Mouse (Mus musculus): ENCODE data around the gene Kpna7. TPM values are rescaled to one million over a fixed set of nuclear protein-coding genes. Genes with fewer than 3 reads are reported as not detected.

Kpna7 gene
- polyA plus RNA-seq, 1 experiment from 2014 or later = not detected

DNA sequence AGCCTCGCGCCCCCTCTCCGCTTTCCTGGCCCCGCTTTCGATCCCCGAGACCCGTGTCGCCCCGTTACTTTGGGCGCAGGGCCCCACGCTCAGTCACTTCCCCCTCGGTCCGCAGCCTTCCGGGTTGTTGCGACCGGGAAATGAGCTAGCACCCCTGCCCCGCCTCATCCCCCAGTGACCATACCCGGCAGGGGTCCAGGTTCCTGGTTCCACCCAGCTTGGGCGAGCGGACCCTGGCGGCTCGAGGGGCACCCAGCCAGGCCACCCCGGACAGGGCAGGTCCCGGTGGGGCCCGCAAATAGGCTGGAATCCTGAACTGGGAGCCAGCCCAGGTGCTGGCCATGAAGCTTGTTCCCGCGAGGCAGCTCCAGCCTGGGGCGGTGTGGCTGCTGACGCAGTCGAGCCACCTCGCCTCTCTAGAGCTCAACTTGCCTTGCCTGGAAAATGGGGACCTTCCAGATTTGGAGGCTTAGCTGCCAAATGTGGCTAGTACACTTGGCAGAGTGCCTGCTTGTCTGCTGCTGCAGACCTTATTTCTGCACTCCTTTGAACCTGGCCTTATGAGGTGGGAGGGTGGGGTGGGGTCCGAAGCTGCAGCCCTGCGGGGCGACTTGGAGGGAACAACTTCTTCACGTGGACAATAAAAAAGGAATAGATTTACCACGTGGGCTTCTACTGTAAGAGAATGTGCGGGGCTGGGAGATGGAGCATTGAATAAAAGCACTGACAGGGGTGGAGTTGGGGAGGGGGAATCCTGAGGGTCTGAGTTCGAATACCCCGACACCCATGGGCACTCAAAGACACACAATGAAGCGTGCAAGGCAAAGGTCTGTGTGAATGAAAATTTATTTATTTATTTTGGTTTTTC, 31.0 kb upstream of the Kpna7 start:
- Histone ChIP-seq H3K9ac (peak overlapping the region; percentile 66), H3K27ac (ENCODE audit: low read depth) (peak overlapping the region; percentile 51; the same call in 1 of the 2 replicates), H3K36me3 (ENCODE audit: insufficient read depth) (peaks cover 11% of the 10 kb centered on the region), H3K4me2 (peak overlapping the region; percentile 78), H3K4me3 (ENCODE audit: low read depth, low read length) (peak overlapping the region; percentile 69), H3K4me1 (ENCODE audit: insufficient read depth) (no peaks in the 10 kb centered on the region), H3K27me3 (ENCODE audit: insufficient read depth, low read length) (no peaks in the 10 kb centered on the region), H3K9me3 (ENCODE audit: low read depth, low read length) (no peaks in the 10 kb centered on the region)
- DNase-seq (peak; percentile 65), ATAC-seq (ENCODE audit: insufficient read depth) (peak; percentile 22; the same call in 1 of the 2 replicates)
- WGBS = 13% methylated on average over 40 of the region's 40 CpGs
- TF ChIP-seq CTCF (IDR thresholded peaks at IDR 0.05; ENCODE audit: low read depth) = no peak

DNA sequence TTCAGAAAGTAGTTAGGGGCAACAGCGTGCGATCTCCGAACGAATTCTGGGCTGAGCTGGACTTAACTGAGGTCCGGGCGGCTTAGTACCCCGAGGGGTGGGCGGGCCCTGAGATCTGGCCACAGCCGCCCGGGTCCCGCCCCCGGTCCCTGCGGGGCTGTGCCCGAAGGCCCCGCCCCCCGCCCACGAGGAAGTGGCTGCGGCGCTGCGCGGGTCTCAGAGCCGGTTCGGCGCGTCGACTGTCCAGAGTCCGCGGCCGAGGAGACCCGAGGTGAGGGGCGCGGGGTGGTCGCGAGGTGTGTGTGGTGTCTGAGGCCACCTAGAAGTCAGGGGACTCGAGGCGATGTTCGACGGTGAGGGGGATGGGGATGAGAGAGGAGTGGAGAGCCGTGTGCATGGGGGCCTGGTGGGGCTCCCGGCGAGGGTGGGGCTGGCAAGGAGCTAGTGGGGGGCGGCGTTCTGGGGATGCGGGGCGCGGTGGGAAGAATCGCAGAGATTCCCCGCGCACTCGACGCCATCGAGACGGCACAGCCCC, 30.3 kb upstream of the Kpna7 start, which contains the start of gene Arpc1b:
Gene Arpc1b (plus strand): TSS at position 145 of the 535 bp plus-strand sequence.
- Histone ChIP-seq H3K4me3 (ENCODE audit: low read depth, low read length) (peak within 1 kb of the TSS; percentile 69), H3K36me3 (ENCODE audit: insufficient read depth) (peaks cover 18% of the 10 kb centered on the region), H3K4me2 (peak within 1 kb of the TSS; percentile 78), H3K9ac (peak within 1 kb of the TSS; percentile 66), H3K9me3 (ENCODE audit: low read depth, low read length) (no peaks in the 10 kb centered on the region), H3K4me1 (ENCODE audit: insufficient read depth) (no peaks in the 10 kb centered on the region), H3K27ac (ENCODE audit: low read depth) (peak within 1 kb of the TSS; percentile 51; the same call in 1 of the 2 replicates), H3K27me3 (ENCODE audit: insufficient read depth, low read length) (no peaks in the 10 kb centered on the region)
- under 1% methylated on average over 44 of the region's 53 CpGs for WGBS
- DNase-seq = peak; percentile 89
- ATAC-seq (ENCODE audit: insufficient read depth) = peak; percentile 77
- no peak for TF ChIP-seq CTCF (IDR thresholded peaks at IDR 0.05; ENCODE audit: low read depth)

DNA sequence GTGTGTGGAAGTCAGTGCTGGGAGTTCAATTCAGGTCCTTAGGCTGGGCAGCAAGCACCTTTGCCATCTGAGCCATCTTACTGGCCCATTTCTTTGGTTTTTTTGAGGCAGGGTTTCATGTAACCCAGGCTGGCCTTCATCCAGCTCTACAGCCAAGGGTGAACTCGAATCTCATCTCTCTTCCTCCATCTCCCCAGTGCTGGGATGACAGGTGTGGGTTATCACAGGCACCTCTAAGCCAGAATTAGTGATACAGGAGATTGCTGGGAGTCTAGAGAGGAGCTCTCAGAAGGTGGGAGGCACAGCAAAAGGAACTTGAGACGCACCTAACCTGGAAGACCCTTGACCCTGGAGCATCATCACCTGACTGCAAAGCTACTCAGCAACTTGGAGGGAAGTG, 29.6 kb upstream of the Kpna7 start:
- ATAC-seq (ENCODE audit: insufficient read depth) = no peak
- no peak for DNase-seq
- peak overlapping the region; percentile 69 for H3K4me3 ChIP-seq (ENCODE audit: low read depth, low read length)
- H3K27me3 ChIP-seq (ENCODE audit: insufficient read depth, low read length) = no peaks in the 10 kb centered on the region
- peak overlapping the region; percentile 66 for H3K9ac ChIP-seq
- H3K9me3 ChIP-seq (ENCODE audit: low read depth, low read length) = no peaks in the 10 kb centered on the region
- 18% methylated on average over 2 of the region's 2 CpGs for WGBS
- no peaks in the 10 kb centered on the region for H3K4me1 ChIP-seq (ENCODE audit: insufficient read depth)
- H3K27ac ChIP-seq (ENCODE audit: low read depth) = no peak overlapping the region
- peaks cover 25% of the 10 kb centered on the region for H3K36me3 ChIP-seq (ENCODE audit: insufficient read depth)
- H3K4me2 ChIP-seq = peak overlapping the region; percentile 78
- TF ChIP-seq CTCF (IDR thresholded peaks at IDR 0.05; ENCODE audit: low read depth) = no peak

DNA sequence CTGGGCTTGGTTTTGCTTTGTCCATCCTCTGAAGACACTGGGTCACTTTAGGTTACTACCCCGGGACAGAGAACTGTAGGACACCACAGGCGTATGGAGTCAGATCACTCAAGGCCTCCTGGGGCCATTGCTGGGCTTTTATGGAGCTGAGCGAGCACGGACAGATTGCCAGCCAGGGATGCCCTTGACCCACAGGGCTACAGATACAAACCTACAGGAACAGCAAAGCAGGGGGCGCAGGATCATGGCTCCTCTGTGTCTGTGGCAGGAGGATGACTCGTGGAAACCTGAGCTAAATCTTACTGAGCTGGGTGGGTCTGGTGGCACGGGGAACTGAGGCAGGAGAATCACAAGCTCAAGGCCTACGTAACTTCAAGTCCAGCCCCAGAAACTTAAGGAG, 28.7 kb upstream of the Kpna7 start:
- H3K27me3 ChIP-seq (ENCODE audit: insufficient read depth, low read length) = no peaks in the 10 kb centered on the region
- ATAC-seq (ENCODE audit: insufficient read depth) = no peak
- H3K9ac ChIP-seq = no peak overlapping the region
- H3K9me3 ChIP-seq (ENCODE audit: low read depth, low read length) = no peaks in the 10 kb centered on the region
- no peak for DNase-seq
- TF ChIP-seq CTCF (IDR thresholded peaks at IDR 0.05; ENCODE audit: low read depth) = no peak
- peaks cover 34% of the 10 kb centered on the region for H3K36me3 ChIP-seq (ENCODE audit: insufficient read depth)
- 72% methylated on average over 8 of the region's 8 CpGs for WGBS
- H3K4me3 ChIP-seq (ENCODE audit: low read depth, low read length) = no peak overlapping the region
- no peak overlapping the region for H3K27ac ChIP-seq (ENCODE audit: low read depth)
- no peak overlapping the region for H3K4me2 ChIP-seq
- H3K4me1 ChIP-seq (ENCODE audit: insufficient read depth) = no peaks in the 10 kb centered on the region

DNA sequence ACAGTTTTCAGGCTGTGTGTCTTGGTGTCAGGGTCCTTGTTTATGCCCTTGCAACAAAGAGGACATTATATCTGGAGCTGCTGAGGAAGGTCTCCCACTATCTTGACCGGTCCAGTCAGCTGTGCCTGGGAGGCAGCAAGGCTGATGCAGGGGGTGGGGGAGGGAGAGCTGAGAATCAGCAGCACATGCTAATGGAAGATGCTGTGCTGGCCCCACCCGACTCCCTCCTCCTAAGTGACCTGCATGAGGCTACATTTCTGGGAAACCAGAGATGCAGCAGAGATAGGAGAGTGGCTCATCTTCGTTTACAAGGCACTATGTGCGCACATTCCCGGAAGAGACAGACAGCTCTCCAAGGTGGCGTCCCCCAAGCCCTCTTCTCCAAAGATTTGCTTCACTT, 26.6 kb upstream of the Kpna7 start:
- 81% methylated on average over 6 of the region's 6 CpGs for WGBS
- ATAC-seq (ENCODE audit: insufficient read depth) (no peak), DNase-seq (no peak)
- no peak overlapping the region for H3K27ac ChIP-seq (ENCODE audit: low read depth)
- H3K9me3 ChIP-seq (ENCODE audit: low read depth, low read length) = no peaks in the 10 kb centered on the region
- H3K4me1 ChIP-seq (ENCODE audit: insufficient read depth) = no peaks in the 10 kb centered on the region
- no peaks in the 10 kb centered on the region for H3K27me3 ChIP-seq (ENCODE audit: insufficient read depth, low read length)
- H3K9ac ChIP-seq = no peak overlapping the region
- no peak for TF ChIP-seq CTCF (IDR thresholded peaks at IDR 0.05; ENCODE audit: low read depth)
- peaks cover 55% of the 10 kb centered on the region for H3K36me3 ChIP-seq (ENCODE audit: insufficient read depth)
- H3K4me2 ChIP-seq = no peak overlapping the region
- H3K4me3 ChIP-seq (ENCODE audit: low read depth, low read length) = no peak overlapping the region

DNA sequence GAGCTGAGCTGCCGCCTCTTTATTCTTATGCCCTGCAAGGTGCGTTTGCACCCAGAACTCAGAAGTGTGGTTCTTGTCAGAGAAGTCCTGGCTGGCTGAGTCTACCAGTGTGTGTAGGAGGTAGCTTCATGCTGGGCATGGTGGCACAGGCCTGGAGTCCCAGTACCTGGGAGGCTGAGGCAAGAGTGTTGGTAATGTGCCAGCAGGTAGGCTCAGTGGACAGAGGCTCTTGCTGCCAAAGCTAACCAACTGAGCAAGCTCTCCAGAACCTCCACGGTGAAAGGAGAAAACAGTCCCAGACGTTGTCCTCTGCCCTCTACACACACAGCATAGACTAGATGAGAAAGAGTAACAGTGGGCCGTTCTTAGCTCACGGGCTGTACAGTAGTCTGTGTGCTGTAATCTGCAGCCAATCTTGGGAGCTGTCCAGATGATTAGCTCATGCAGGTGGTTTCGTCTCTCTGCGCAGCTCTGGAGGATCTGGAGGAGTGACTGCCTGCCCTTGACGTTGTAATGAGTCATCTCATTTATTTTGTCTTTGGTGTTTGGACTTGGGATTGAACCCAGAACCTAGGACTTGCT, 22.0 kb upstream of the Kpna7 start:
- 90% methylated on average over 9 of the region's 9 CpGs for WGBS
- TF ChIP-seq CTCF (IDR thresholded peaks at IDR 0.05; ENCODE audit: low read depth) = no peak
- no peak overlapping the region for H3K27ac ChIP-seq (ENCODE audit: low read depth)

DNA sequence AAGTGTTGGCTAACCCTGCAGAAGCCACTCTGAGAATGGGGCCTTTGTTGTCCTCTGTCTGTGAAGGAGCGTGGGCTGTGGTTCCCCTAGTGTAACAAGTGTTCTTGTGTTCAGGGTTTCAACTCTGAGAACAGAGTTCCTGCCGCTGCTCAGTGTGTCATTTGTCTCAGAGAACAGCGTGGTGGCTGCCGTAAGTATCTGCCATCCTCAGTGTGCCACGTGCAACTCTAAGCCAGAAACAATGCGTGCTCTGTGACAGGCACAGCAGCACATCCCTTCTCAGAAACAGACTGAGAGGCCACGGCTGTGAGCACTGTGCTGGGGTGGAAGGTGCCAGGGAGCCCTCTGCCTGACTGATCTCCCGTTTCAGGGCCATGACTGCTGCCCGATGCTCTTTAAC, 20.5 kb upstream of the Kpna7 start:
- 78% methylated on average over 9 of the region's 9 CpGs for WGBS
- ATAC-seq (ENCODE audit: insufficient read depth) (no peak), DNase-seq (no peak)
- Histone ChIP-seq H3K4me2 (no peak overlapping the region), H3K9me3 (ENCODE audit: low read depth, low read length) (no peaks in the 10 kb centered on the region), H3K36me3 (ENCODE audit: insufficient read depth) (peaks cover 84% of the 10 kb centered on the region), H3K27ac (ENCODE audit: low read depth) (no peak overlapping the region), H3K27me3 (ENCODE audit: insufficient read depth, low read length) (no peaks in the 10 kb centered on the region), H3K9ac (no peak overlapping the region), H3K4me1 (ENCODE audit: insufficient read depth) (no peaks in the 10 kb centered on the region), H3K4me3 (ENCODE audit: low read depth, low read length) (no peak overlapping the region)
- no peak for TF ChIP-seq CTCF (IDR thresholded peaks at IDR 0.05; ENCODE audit: low read depth)

More for the DNA sequence above, 22.0 kb upstream of the Kpna7 start:
- DNase-seq (no peak), ATAC-seq (ENCODE audit: insufficient read depth) (no peak)
- peaks cover 92% of the 10 kb centered on the region for H3K36me3 ChIP-seq (ENCODE audit: insufficient read depth)
- no peaks in the 10 kb centered on the region for H3K27me3 ChIP-seq (ENCODE audit: insufficient read depth, low read length)
- no peak overlapping the region for H3K4me2 ChIP-seq
- no peak overlapping the region for H3K9ac ChIP-seq
- H3K4me1 ChIP-seq (ENCODE audit: insufficient read depth) = no peaks in the 10 kb centered on the region
- H3K4me3 ChIP-seq (ENCODE audit: low read depth, low read length) = no peak overlapping the region
- H3K9me3 ChIP-seq (ENCODE audit: low read depth, low read length) = no peaks in the 10 kb centered on the region
